Mouse (Mus musculus) urinary bladder, postnatal 0 days (tissue): ENCODE data around the gene Clpsl2. TPM values are rescaled to one million over a fixed set of nuclear protein-coding genes. Genes with fewer than 3 reads are reported as not detected.

Source experiments
- microRNA-seq: library from miRNA; unstranded; fragments of <30 nt; microRNA quantifications from one replicate; pipeline ENCODE4, GENCODE M21; 2016
- polyA plus RNA-seq: library from polyadenylated mRNA; unstranded; fragments of >200 nt; fragmentation: Nextera tagmentation; extraction: Ambion mirVana; gene quantifications from 2 replicates; pipeline ENCODE4 v1.2.1, GENCODE M21; 2015

The Clpsl2 gene
- polyA plus RNA-seq: not detected in 2 replicates

GRCm38 (mm10) chr17:28549111-28549510 is at the start of gene Clpsl2:
Gene Clpsl2 (plus strand): TSS chr17:28549411.

GRCm38 (mm10) chr17:28517441-28517955 is 31.7 kb upstream of the Clpsl2 start, which contains the start of gene Fkbp5:
Gene Fkbp5 (minus strand): TSS chr17:28517527.

GRCm38 (mm10) chr17:28530506-28530905 is 18.7 kb upstream of the Clpsl2 start, which contains the start of gene Armc12:
Gene Armc12 (plus strand): TSS chr17:28530806.

GRCm38 (mm10) chr17:28560598-28560997 is 11.4 kb downstream of the Clpsl2 start, which contains the start of gene Clps:
Gene Clps (minus strand): TSS chr17:28560766.

GRCm38 (mm10) chr17:28575244-28576125 is 26.3 kb downstream of the Clpsl2 start, which contains the start of gene Lhfpl5:
Gene Lhfpl5 (plus strand): TSS chr17:28575641.

Small RNA genes within 50 kb of the gene (microRNA-seq; reads per million reads assigned to microRNA genes)
- not detected for gene Gm25195
- gene Mir6969: not detected

Other genes starting within 250 kb of the Clpsl2 start
- 21.3 and 26.4 TPM in 2 replicates for gene Fance, start 235.9 kb upstream of the Clpsl2 start, polyA plus RNA-seq
- gene Rpl10a, start 220.9 kb upstream of the Clpsl2 start, polyA plus RNA-seq: 494 and 559 TPM in 2 replicates
- gene Tead3, start 198.6 kb upstream of the Clpsl2 start, polyA plus RNA-seq: 13.9 and 17.8 TPM in 2 replicates
- gene Tulp1, start 184.2 kb upstream of the Clpsl2 start, polyA plus RNA-seq: 3.2 and 4.8 TPM in 2 replicates
- gene Fkbp5, start 31.9 kb upstream of the Clpsl2 start, polyA plus RNA-seq: 12.4 and 15.0 TPM in 2 replicates
- not detected in 2 replicates for gene Armc12, start 18.6 kb upstream of the Clpsl2 start, polyA plus RNA-seq
- 0.22 TPM in 1 of 2 replicates, not detected in the other for gene Clps, start 11.4 kb downstream of the Clpsl2 start, polyA plus RNA-seq
- 0.28 and 0.30 TPM in 2 replicates for gene Lhfpl5, start 26.2 kb downstream of the Clpsl2 start, polyA plus RNA-seq
- gene Srpk1, start 73.3 kb downstream of the Clpsl2 start, polyA plus RNA-seq: 39.4 and 42.8 TPM in 2 replicates
- 0.33 and 0.36 TPM in 2 replicates for gene Slc26a8, start 140.8 kb downstream of the Clpsl2 start, polyA plus RNA-seq
- 37.0 and 41.2 TPM in 2 replicates for gene Mapk14, start 141.9 kb downstream of the Clpsl2 start, polyA plus RNA-seq
- gene AC170998.1, start 176.7 kb downstream of the Clpsl2 start, polyA plus RNA-seq: 2.0 and 2.2 TPM in 2 replicates
- 27.3 and 28.6 TPM in 2 replicates for gene Mapk13, start 219.9 kb downstream of the Clpsl2 start, polyA plus RNA-seq